Comparison of ENCODE assay signal across 12 mouse cellular contexts in the genomic region with DNA sequence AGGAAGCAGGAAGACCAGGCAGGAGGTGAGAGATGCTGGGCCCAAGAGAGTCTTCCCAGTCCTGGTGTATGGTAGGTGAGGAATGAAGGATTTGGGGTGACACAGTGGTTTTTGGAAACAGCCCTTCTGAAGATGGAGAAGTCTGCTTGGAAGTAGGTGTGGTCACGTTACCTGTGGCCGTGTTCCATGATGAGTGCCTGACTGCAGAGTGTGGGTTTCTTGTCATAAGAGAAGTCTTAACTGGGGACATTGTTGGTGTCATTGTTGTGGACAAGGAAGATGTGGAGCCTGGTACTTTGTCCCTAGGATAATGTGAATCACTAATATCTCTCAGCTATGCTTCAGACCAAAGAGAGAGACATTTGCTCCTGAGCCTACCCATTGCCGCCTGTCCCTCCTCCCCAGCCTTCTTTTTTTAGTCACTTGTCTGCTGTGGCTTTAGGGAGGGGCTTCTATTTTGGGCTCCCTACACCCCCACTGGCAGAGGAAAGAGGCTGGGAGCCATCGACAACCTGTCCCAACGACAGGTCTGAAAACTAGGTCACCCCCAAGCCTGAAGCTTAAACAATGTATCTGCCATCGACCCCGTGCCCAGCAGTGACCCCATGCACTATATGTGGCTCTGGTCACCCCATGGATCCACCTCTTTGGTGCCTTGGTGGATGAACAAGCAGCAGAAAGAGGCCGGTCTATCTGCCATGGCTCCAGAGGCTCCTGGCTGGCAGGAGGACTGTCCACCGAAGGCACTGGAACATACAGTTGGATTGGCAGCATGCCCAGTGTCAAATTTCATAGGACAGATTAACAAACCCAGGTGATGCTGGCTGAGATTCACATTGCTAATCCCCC. TPM values are rescaled to one million over a fixed set of nuclear protein-coding genes. Genes with fewer than 3 reads are reported as not detected.
DNase-seq lines count a peak whose midpoint lies in the region; ATAC-seq and TF ChIP-seq lines count a peak whose summit lies in the region.
"Had no signal": no experiment of that assay in that cellular context is flagged by ENCODE, and none has a peak within 500 bp of the region (broad histone marks: within the 10 kb centered on the region; RNA-seq: fewer than 3 reads in every experiment).

No protein-coding gene starts in this region.

- H3K9me3 ChIP-seq in liver, embryonic 11.5 days (ENCODE audit: control insufficient read depth, low read length): no peaks in the 10 kb centered on the region
- H3K9me3 ChIP-seq: hindbrain, embryonic 15.5 days; midbrain, embryonic 13.5 days had no signal

- no peak overlapping the region for H3K4me2 ChIP-seq in liver, embryonic 11.5 days
- H3K4me2 ChIP-seq: hindbrain, embryonic 15.5 days; midbrain, embryonic 13.5 days had no signal

- no peak for ATAC-seq in liver, embryonic 11.5 days (replicated peaks; ENCODE audit: low FRiP score)
- no peak for ATAC-seq in granulocyte monocyte progenitor cell, adult 5-6 weeks (replicated peaks; ENCODE audit: poor library complexity, severe bottlenecking)
- ATAC-seq: midbrain, embryonic 13.5 days had no signal

- no peaks in the 10 kb centered on the region for H3K27me3 ChIP-seq in cerebellum, adult 2 months (ENCODE audit: control insufficient read depth, insufficient read depth, low read length)
- no peaks in the 10 kb centered on the region for H3K27me3 ChIP-seq in liver, embryonic 11.5 days (replicated peaks; ENCODE audit: control insufficient read depth, insufficient read depth, low read length)
- H3K27me3 ChIP-seq: hindbrain, embryonic 15.5 days; midbrain, embryonic 13.5 days had no signal

- H3K36me3 ChIP-seq in liver, embryonic 11.5 days (ENCODE audit: control insufficient read depth, insufficient read depth, low read length): no peaks in the 10 kb centered on the region
- H3K36me3 ChIP-seq: hindbrain, embryonic 15.5 days; midbrain, embryonic 13.5 days had no signal

- DNase-seq in heart, adult 11 months: peak; percentile 97
- no peak for DNase-seq in heart, postnatal 25 days (ENCODE audit: low spot score)
- peak; percentile 77 to 88 for DNase-seq in cerebellum, adult 2 months
- DNase-seq in heart, adult 18-20 months: peak; percentile 68 to 78
- DNase-seq in induced T-regulatory cell, adult 2 months (ENCODE audit: low read depth): peak; percentile 68
- no peak for DNase-seq in liver, embryonic 11.5 days (ENCODE audit: low spot score)
- DNase-seq in lung, postnatal 25 days (ENCODE audit: low spot score): no peak
- DNase-seq: B cell, adult 2 months had no signal

- peak; percentile 25; the same call in 1 of the 2 replicates for TF ChIP-seq POLR2A in cerebellum, adult 2 months (IDR thresholded peaks at IDR 0.05; ENCODE audit: borderline replicate concordance, insufficient read depth, low read length)

- intact Hi-C loops in heart, postnatal 25 days (cut with DNase I): no loop called here

- WGBS in cerebellum, adult 2 months: 12% methylated on average over 9 of the region's 9 CpGs
- 70% methylated on average over 9 of the region's 9 CpGs for WGBS in liver, embryonic 11.5 days

- H3K4me3 ChIP-seq in cerebellum, adult 2 months (replicated peaks; ENCODE audit: insufficient read depth, low read depth, low read length): no peak overlapping the region
- no peak overlapping the region for H3K4me3 ChIP-seq in liver, embryonic 11.5 days (ENCODE audit: low read depth, low read length)
- H3K4me3 ChIP-seq: hindbrain, embryonic 15.5 days; midbrain, embryonic 13.5 days had no signal

- H3K4me1 ChIP-seq in cerebellum, adult 2 months (ENCODE audit: control insufficient read depth, insufficient read depth, low read length): peaks cover 59% of the 10 kb centered on the region
- no peaks in the 10 kb centered on the region for H3K4me1 ChIP-seq in liver, embryonic 11.5 days (replicated peaks; ENCODE audit: control insufficient read depth, insufficient read depth, low read length)
- H3K4me1 ChIP-seq: midbrain, embryonic 13.5 days had no signal

- peak overlapping the region; percentile 97 for H3K27ac ChIP-seq in cerebellum, adult 2 months (ENCODE audit: insufficient read depth, low read length)
- no peak overlapping the region for H3K27ac ChIP-seq in liver, embryonic 11.5 days (ENCODE audit: low read depth, low read length)
- H3K27ac ChIP-seq: hindbrain, embryonic 15.5 days; midbrain, embryonic 13.5 days had no signal

- no peak for TF ChIP-seq CTCF in cerebellum, adult 2 months (IDR thresholded peaks at IDR 0.05; ENCODE audit: borderline replicate concordance, insufficient read depth, low read depth, low read length)

- H3K9ac ChIP-seq in liver, embryonic 11.5 days (ENCODE audit: low read depth, low read length): no peak overlapping the region
- H3K9ac ChIP-seq: hindbrain, embryonic 15.5 days; midbrain, embryonic 13.5 days had no signal

RNA-seq across cellular contexts. Expression of gene Cd5, which starts 21.4 kb away (rescaled TPM):
- under 1 TPM; 0.34 to 0.48 TPM for total RNA-seq in heart, postnatal 25 days (2021)
- polyA plus RNA-seq in cerebellum, adult 2 months (2012; rRNA removed): 0.43 and 0.54 TPM in 2 replicates
- 1 to 10 TPM in 1 of 2 experiments, not detected in 1; 1.1 TPM for total RNA-seq in heart, adult 18-20 months (2021)
- polyA plus RNA-seq in liver, embryonic 11.5 days (2014; fragmentation: Nextera tagmentation; extraction: Ambion mirVana): 0.05 TPM in 1 of 2 replicates, not detected in the other
- total RNA-seq in granulocyte monocyte progenitor cell, adult 5-6 weeks (2014; fragmentation: Nextera tagmentation): not detected in 2 replicates
- not detected in 2 replicates for total RNA-seq in granulocyte monocyte progenitor cell, adult 5-6 weeks (2017)
- polyA plus RNA-seq: liver, embryonic 16.5 days had no signal

Comparison
In these comparisons a context has a peak if more than half of its experiments do, and no peak if none do; other contexts are left out.
1. DNase-seq: peak in heart, adult 11 months (single experiment), cerebellum, adult 2 months (2 of 2), heart, adult 18-20 months (2 of 2) and induced T-regulatory cell, adult 2 months (single experiment); none in heart, postnatal 25 days (single experiment), liver, embryonic 11.5 days (single experiment) and lung, postnatal 25 days (single experiment).